Mouse (Mus musculus) kidney, postnatal 36 days (tissue): ENCODE measurements around the gene Mchr1.
A peak's percentile ranks its signal among the peaks of the same experiment; 100 is the strongest.

Experiments
- DNase-seq, 2 experiments: peaks; one replicate each; pipeline ENCODE4 v3.0.0; 2021 to 2022; ENCODE audit warnings: mixed read lengths in 2 of 2

Mchr1 gene

DNA sequence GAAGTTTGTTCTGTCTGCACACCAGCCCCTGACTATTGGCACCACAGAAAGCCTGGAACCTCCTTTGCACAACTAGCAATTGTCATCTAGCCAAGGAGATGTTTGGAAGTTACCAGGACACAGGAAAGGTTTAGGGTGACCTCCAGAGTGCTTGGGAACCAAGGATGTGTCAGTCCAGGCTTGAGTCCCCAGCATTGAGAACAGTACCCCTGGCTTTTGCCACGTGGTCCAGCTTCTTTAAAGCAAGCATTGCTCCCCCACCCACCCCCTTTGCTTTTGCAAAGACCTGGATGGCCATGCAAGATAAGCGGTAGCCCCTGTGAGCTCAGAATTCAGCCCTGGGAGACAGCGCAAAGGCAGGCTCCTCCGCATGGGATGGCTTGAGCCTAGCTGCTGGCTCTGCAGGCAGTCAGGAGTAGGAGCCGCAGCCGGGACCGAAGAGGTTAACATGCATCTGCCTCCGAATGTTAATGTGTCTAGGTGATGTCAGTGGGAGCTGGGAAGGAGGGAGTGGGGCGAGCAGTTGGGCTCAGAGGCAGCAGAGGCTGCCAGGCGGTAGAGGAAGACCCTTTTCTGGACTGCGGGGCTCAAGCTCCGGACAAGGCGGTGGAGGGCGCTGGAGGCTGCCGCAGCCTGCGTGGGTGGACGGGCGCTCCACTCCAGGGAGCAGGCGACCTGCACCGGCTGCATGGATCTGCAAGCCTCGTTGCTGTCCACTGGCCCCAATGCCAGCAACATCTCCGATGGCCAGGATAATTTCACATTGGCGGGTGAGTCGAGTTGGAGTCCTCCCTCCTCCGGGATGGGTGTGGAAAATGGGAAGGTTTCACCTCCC, at the start of gene Mchr1:
Mchr1 (plus strand) TSS at position 414 of the 835 bp plus-strand sequence.
- DNase-seq: peak; percentile 47 to 76

DNA sequence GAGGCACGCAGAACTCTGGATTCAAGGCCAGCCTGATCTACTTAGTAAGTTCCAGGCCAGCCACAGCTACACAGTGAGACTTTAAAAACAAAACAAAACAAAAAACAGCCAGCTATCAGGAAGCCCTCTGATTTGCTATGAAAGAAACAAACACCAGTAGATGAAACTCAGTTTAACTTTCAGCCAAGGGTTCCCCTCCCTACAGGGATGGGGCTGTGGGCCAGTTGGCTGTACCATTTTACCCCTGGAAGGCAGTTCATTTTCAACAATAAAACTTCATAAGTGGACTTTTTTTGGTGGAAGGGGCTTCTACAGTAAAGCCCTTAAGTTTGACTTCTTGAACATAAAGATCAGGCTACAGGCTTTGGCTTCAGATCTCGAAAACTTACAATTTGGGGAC, 46.2 kb upstream of the Mchr1 start:
- no peak for DNase-seq

DNA sequence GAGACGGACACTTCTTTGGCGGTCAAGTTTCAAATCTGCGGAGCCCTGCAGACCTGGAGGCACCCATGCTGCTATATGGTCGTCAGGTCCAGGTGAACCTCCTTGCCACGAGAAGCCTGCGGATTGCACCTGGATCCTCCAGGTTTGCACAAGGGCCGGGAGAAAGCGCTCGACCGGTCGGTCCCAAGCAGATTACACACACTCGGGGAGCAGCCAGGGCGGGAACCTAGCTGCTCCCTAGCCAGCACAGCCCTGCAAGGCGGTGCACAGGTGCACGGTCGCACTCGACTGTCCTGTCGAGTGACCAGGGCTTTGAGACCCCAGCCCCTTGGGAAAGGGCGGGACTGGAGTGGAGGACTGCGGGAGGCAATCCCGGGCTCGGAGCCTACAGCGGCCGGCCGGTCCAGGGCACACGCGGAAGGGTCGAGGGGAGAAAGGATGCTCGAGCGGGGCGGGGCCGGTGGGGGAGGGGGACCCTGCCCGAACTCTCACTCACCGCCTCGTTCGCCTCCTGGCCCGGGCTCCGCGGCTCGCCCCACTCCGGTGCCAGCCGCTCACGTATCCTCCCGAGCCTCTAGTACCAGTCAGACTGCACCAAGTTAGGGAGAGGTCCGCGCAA, 45.2 kb upstream of the Mchr1 start:
- DNase-seq: peak in 1 of 2 experiments; percentile 39

DNA sequence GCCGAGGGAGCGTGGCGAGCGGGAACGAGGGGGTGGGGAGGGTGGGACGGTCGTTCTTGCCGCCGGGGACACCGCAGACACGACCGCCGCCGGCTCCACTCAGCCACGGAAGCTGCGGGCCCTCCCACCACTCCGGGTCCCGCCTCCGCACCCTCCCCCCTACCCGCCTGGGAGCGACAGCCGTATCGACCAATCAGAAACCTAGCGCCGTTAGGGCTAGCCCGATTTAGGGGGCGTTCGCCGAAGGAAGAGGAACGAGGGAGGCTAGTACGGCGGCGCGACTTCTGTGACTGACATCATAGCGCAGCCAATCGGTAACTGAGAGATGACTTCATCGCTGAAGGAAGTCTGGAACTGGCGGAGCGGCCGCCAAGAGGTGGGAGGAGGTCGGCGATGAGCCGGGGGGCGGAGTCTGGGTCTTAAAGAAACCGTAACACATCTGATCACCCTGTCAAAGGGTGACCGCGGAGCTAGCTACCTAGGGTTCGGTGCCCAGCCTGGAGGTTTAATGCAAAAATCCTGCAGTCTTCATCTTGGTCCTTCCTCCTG, 44.6 kb upstream of the Mchr1 start, which contains the start of gene Mrtfa:
Mrtfa (minus strand) TSS at position 128 of the 549 bp plus-strand sequence.
- DNase-seq: peak; percentile 99 to 100

DNA sequence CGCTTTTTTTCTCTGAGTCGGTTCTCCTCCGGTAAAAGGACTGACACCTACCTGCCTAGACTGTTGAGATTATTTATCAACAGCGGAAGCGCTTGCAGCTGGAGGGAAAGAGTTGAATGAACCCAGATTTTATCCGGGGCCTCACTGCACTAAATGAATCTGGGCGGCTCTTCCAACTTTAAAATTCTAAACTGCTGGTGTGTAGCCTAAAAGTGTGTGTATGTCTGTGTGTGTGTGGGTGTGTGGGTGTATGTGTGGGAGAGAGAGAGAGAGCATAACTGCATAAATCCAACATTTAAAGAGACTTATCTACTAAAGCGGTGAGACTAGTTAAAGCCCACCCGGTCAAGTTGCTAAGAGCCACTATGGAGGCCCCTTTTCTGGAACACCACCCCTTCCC, 44.0 kb upstream of the Mchr1 start:
- no peak for DNase-seq

DNA sequence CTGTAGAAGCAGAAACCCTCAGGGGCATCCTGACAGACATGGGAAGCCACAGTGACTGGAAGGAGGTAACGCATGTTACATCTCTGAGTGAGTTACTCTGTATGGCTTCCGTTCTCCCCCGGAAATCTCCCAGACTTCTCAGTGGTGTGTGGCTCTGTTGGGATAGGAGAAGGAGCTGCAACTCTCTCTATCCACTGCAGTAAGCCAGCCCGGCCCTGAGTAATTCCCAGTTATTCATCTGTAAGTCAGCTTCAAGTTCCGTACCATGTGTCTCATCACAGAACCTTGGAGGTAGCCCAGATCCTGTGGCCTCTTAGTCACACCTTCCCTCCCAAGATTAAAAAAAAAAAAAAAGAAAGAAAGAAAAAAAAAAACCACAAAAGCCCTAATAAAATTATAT, 43.0 kb upstream of the Mchr1 start:
- no peak for DNase-seq

DNA sequence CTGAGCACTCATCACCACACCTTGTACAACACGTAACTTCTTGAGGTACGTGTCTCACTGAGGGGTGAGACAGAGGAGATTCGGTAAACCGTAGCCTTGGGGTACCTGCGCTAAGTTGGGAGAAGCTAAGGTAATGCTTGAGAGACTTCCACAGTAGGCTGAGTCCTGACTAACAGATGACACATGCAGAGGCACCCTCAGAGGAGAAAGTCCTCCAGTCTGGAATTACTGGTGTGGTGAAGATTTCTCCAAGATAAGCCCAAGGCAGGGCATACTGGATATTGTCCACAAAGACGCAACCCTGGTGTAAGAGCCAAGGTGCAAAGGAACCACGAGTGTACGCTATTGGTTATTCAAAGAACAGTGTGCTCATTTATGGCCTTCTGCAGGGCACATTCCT, 42.4 kb upstream of the Mchr1 start:
- DNase-seq: no peak

DNA sequence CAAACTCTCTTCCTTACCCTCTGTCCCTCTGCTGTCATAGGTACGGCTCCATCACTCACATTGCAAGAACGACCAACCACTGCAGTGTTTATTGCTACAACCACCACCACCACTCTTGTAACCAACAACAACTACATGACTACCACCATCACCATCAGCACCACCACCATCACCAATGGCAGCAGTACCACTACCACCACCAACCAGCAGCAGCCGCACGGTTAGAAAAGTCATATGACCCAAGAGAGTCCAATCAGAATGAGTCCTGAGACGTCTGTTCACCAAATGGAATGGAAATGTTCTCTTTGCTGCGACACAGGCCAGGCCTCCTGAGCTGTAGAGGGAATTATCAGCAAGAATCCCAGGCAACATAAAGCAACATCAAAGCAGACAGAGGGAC, 40.5 kb upstream of the Mchr1 start:
- no peak for DNase-seq

DNA sequence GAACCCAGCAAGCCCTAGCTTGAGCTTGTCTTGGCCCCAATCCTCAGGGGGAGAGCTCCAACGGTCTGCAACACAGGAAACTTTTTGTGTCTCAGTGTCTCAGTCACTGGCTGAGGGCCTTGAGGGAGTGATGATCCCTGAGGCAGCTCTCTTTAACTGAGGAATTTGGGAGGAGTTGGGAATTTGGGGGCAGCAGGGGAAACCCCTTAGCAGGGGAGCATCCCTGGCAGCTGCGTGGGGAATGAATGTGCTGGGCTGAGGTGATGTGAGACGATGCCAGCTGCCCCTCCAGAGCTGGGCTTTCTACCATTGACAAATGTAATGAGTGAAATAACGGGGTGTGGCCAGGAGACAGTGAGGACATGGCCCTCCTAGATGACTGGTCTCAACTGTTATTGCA, 39.9 kb upstream of the Mchr1 start:
- no peak for DNase-seq

DNA sequence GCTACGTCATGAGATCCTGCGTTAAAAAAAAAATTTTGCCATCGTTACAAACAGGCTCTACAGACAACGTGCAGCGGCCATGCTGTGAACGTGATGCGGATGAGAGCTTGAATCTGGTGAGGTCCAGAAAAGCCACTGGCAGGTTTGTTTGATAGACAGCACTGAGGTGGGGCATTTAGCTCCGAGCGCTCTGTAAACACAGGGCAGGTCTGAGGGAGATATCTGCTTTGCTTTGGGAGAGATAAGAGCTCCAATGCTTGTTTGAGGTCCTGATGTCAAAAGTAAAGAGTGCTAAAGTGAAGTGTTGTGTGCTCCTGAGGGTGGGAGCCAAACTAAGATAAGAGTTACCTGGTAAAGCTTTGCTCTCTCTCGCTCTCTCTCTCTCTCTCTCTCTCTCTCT, 38.1 kb upstream of the Mchr1 start:
- DNase-seq: no peak

DNA sequence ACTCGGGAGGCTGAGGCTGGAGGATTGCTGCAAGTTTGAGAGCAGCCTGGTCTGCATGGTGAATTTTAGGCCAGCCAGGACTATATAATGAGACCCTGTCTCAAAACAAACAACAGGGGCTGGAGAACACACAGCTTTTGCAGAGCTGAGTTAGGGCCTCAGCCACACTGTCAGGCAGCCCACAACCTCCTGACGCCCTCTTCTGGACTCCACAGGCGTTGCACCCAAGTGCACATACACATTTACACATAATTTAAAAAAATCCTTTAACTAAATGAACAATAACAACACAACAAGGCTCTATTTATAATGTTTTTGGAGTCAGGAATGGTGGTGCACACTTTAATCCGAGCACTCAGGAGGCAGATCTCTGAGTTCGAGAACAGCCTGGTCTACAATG, 36.9 kb upstream of the Mchr1 start:
- no peak for DNase-seq

DNA sequence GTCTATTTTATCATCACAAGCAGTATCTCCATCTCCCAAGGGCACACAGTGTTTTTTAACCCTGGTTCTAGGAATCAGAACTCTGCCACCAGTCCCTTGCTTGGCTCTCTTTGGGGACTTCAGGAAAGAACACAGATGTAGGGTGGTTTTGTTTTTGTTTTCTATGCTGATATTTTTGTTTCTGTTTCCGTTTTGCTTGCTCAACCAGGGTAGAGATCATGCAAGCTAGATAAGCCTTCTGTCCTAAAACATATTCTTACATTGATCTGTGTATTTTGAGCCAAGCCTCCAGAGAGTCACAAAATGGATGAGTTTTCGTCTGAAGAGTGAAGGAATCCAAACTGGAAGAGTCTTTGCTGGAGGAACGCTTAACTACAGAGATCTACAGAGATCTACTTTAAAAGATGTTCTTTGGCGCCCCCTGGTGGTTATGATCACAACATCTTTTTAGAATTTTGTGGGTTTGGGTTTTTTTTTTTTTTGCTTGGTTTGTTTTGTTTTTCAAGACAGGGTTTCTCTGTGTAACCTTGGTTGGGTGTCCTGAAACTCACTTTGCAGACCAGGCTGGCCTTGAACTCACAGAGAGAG, 35.8 kb upstream of the Mchr1 start:
- DNase-seq: peak; percentile 78 to 90

DNA sequence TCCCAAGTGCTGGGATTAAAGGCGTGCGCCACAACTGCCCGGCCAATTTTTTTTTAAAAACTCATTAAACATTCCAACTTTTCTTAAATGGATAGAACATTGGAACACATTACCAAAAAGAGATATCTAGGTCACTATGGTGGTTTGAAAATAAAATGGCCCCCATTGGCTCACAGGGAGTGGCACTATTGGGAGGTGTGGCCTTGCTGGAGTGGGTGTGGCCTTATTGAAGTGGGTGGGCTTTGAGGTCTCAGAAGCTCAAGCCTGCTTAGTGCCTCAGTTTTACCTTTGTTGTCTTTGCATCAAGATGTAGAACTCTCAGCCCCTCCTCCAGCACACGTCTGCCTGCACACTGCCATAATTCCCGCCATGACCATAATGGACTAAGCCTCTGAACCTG, 32.8 kb upstream of the Mchr1 start:
- no peak for DNase-seq

DNA sequence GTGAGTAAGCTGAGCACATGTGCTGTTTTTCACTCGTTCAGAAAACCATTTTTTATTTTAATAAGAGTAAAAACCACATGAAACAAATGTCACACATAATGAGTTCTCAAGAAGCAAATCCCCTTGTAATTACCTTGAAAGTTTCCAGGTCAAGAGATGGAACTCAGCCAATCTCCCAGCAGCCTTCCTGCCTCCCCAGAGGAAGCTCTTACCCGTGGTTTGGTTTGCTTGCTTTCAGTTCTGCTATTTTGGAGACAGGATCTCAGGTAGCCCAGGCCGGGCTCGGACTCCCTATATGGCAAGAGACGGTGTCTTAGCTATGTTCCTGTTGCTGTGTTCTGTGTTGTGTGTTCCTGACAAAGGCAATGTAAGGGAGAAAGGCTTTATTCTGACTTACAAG, 24.8 kb upstream of the Mchr1 start:
- no peak for DNase-seq

DNA sequence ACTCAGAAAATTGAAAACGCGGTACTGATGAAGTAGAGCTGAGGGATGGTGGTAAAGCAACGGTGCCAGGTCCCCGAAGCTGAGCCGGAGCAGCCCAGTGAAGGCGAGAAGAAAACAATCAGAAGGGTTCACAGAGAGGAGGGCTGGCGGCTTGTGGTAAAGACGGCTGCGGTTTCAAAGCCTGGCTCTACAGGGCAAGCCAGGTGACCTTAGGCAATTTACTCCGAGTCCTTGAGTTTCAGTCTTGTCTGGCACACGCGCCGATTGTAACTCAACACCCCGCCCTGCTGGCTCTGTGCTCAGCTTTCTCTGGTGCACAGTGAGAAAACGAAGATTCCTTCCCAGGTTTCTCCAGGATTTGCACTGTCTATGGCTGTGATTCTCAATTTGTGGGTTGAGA, 22.3 kb upstream of the Mchr1 start:
- peak; percentile 19 to 61 for DNase-seq

DNA sequence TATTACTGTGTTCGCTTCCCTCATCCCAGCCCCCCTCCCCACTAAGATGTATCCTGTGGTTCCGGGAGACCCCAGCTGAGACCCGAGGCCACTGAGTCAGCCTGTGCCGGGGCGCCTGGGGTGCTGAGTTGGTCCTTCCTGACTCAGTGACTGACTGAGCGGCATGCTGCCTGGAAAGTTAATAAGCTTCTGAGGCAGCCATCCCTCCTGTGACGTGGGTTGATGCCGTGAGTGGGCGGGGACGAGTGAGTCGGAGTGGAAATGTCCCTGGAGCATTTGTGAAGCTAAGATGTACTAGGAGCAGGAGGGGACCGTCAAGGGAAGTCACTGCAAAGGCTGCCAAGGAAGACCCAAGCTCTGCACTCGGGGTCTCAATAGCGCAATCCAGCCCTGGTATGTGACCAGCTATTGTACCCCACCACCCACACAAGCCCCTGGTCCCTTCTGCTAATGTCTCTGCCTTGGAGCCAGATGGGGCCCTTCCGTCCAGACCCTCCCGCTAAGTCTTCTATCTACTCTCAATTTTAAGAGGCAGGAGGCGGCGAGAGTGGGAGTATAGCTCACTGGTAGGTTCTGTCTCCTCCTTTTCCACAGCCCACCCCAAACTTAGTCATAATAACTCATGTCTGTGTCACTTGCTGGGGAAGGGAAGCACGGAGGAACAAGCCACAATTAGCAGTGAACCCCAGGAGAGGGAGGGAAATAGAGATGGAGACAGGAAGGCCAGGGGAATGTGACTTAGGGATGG, 18.2 kb upstream of the Mchr1 start:
- DNase-seq: no peak

DNA sequence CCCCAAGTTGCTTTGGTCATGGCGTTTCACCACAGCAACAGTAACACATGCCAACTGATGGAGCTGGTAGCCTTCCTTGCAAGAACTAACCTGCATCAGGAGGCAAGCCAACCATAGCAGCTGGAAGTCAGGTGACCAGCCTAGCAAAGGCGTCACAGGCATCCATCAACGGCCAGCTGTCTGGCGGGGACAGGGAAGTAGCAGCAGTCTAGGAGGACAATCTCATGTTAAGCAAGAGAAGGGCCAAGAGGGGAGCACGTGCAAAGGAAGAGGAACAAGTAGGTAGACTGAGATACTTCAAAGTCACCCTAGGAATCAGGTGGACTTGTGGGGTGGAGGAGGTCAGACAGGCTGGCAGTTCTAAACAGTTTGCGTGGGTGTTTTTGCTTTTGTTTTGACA, 16.2 kb upstream of the Mchr1 start:
- no peak for DNase-seq

DNA sequence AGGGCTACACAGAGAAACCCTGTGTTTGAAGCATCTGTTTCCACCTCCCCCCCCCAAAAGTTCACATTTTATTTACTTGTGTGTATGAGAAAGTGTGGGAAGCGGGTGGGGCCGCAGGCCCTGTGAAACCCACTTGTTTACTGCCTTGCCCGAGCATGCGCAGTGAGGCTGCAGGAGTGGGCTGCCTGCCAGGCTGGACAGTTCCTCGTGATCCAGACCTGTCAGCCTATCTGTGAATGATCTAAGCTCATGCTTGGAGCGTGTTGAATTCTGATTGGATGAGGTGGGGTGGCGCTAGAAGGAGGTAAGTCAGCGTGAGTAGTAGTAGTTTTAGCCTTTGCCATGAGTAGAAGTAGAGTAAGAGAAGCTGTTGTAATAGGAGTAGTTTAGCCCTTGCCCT, 15.2 kb upstream of the Mchr1 start:
- peak in 1 of 2 experiments; percentile 35 for DNase-seq

DNA sequence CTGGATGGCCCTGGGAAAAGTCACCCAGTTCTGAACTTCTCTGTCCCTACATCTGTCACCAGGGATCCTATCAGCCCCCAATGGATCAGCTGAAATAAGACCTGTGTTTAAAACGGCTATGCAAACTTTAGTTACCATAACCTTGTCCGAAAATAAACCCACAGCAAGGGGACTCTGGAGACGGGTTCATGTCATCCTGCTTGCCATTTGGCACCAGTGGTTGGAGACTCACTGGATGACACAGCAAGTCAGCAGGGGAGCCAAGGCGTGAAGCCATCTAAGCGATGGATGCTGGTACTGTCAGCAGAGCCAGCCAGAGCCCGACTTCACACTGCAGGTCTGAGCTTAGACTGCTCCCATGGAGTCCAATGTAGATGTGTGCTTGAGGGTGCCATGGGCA, 13.9 kb upstream of the Mchr1 start:
- DNase-seq: no peak

DNA sequence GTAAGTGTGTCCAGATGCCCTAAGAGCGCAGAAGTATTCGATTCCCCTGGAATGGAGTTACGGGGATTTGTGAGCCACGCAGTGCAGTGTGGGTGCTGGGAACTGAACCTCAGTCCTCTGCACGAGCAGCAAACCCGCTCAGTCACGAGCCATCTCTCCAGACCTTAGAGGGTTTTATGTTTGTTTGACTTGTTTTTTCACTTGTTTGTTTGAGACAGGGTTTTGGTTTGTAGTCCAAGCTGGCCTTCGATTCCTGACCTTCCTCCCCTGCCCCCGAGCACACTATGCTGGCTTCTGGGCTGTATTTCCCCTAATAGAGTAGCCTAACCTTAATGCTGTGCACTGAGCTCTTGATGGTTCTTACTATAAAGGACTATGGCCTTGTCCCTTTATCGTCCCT, 10.3 kb upstream of the Mchr1 start:
- DNase-seq: no peak

DNA sequence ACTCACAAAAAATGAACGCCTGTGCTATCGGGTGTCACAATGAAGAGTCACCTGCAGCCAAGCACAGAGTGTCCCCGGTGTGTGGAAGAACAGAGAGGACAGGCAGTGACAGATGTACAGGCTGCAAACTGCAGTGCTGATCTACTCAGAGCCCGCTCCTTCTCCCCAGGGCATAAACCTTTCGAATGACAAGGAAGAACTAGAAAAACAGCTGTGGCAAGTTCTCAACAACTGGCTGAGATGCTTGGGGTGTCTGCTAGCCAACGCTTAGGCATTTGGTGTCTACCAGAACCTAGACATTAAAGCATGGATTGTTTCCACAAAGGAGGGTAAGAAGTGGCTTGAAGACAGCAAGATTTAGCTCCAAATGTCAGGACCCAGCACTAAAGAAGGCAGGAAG, 9.6 kb upstream of the Mchr1 start:
- no peak for DNase-seq

DNA sequence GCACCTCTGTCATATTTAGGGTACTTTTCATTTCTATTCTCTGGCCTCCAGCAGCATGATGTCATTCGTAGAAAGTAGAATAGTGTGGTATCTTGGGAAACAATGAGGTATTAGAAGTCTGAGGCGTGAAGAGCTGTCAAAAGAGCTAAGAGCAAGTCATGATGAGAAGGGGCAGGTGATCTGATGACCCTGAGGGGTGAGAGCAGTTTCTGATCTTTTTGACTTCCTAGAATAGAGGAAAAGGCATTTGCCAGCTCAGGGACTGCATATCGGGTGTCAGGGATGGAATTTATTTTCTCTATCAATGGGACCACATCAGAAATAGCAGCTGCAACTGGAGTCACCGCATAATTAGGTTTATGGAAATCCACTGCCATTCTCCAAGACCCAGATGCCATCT, 8.5 kb upstream of the Mchr1 start:
- DNase-seq: no peak

DNA sequence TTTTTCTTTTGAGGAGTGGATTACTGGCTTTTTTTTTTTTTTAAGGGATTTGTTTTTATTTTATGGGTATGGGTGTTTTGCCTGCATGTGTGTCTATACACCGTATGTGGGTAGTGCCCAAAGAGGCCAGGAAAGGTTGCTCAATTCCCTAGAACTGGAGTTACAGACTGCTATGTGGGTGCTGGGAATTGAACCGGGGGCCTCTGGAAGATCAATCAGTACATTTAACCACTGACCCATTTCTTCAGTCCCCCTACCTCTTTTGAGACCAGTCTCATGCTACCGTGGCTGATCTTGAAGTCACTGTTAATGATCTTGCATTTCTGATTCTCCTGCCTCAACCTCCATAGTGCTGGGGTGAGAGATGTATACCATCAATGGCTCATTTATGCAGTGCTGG, 8.0 kb upstream of the Mchr1 start:
- no peak for DNase-seq
